9 mouse cellular contexts compared by ENCODE assay signal in genomic region chr1:172525027-172525764, GRCm38 (mm10). TPM values are rescaled to one million over a fixed set of nuclear protein-coding genes. Genes with fewer than 3 reads are reported as not detected.
DNase-seq lines count a peak whose midpoint lies in the region; ATAC-seq and TF ChIP-seq lines count a peak whose summit lies in the region.
"Had no signal": no experiment of that assay in that cellular context is flagged by ENCODE, and none has a peak within 500 bp of the region (broad histone marks: within the 10 kb centered on the region; RNA-seq: fewer than 3 reads in every experiment).

No protein-coding gene starts in this region.

- no peaks in the 10 kb centered on the region for H3K9me3 ChIP-seq in hindbrain, embryonic 10.5 days
- H3K9me3 ChIP-seq in limb, embryonic 14.5 days (ENCODE audit: control insufficient read depth, low read length), result no peaks in the 10 kb centered on the region
- H3K9me3 ChIP-seq in neural tube, embryonic 15.5 days (replicated peaks), result no peaks in the 10 kb centered on the region

- H3K36me3 ChIP-seq in hindbrain, embryonic 10.5 days, result no peaks in the 10 kb centered on the region
- no peaks in the 10 kb centered on the region for H3K36me3 ChIP-seq in limb, embryonic 14.5 days (ENCODE audit: control insufficient read depth, insufficient read depth, low read length)
- H3K36me3 ChIP-seq in neural tube, embryonic 15.5 days, result no peaks in the 10 kb centered on the region

- DNase-seq in retina, embryonic 14.5 days (ENCODE audit: low spot score), result peak; percentile 48
- no peak for DNase-seq in retina, postnatal 1 day
- DNase-seq in embryo, embryonic 10.5 days (ENCODE audit: low spot score), result peak; percentile 68
- peak; percentile 41 for DNase-seq in hindbrain, embryonic 10.5 days (ENCODE audit: low spot score)
- DNase-seq in limb, embryonic 14.5 days (ENCODE audit: low spot score), result peak; percentile 32
- DNase-seq in thymus, postnatal 4 days, result no peak
- no peak for DNase-seq in urinary bladder, postnatal 4 days (ENCODE audit: low spot score in 2 of 2)

- 0 out of 2 replicates have a peak overlapping the region, but pooled peaks have one; percentile 3 for H3K4me2 ChIP-seq in limb, embryonic 14.5 days (replicated peaks; ENCODE audit: low read depth, low read length, severe bottlenecking)
- peak overlapping the region; percentile 33 for H3K4me2 ChIP-seq in neural tube, embryonic 15.5 days

- H3K4me3 ChIP-seq in hindbrain, embryonic 10.5 days, result no peak overlapping the region
- no peak overlapping the region for H3K4me3 ChIP-seq in limb, embryonic 14.5 days (replicated peaks; ENCODE audit: low read length)
- H3K4me3 ChIP-seq in neural tube, embryonic 15.5 days (replicated peaks), result no peak overlapping the region
- H3K4me3 ChIP-seq: erythroblast, embryonic 14.5 days had no signal

- H3K27ac ChIP-seq in hindbrain, embryonic 10.5 days, result peak overlapping the region; percentile 56; the same call in 1 of the 2 replicates
- H3K27ac ChIP-seq in limb, embryonic 14.5 days (replicated peaks; ENCODE audit: low read depth, low read length), result peak overlapping the region; percentile 55; the same call in 1 of the 2 replicates
- H3K27ac ChIP-seq in neural tube, embryonic 15.5 days (replicated peaks), result peak overlapping the region; percentile 61

- peak; percentile 7; the same call in 1 of the 2 replicates for ATAC-seq in limb, embryonic 14.5 days (ENCODE audit: low FRiP score, low read depth)
- no peak for ATAC-seq in neural tube, embryonic 15.5 days (ENCODE audit: low FRiP score)

- 52% methylated on average over 15 of the region's 15 CpGs for WGBS in hindbrain, embryonic 10.5 days
- WGBS in limb, embryonic 14.5 days, result 32% methylated on average over 15 of the region's 15 CpGs
- WGBS in neural tube, embryonic 15.5 days, result 36% methylated on average over 15 of the region's 15 CpGs

- peaks cover 24% of the 10 kb centered on the region for H3K27me3 ChIP-seq in hindbrain, embryonic 10.5 days (ENCODE audit: insufficient read depth, poor library complexity, severe bottlenecking)
- no peaks in the 10 kb centered on the region for H3K27me3 ChIP-seq in limb, embryonic 14.5 days (ENCODE audit: control insufficient read depth, insufficient read depth, low read length)
- no peaks in the 10 kb centered on the region for H3K27me3 ChIP-seq in neural tube, embryonic 15.5 days (replicated peaks)

- no peak overlapping the region for H3K9ac ChIP-seq in limb, embryonic 14.5 days (ENCODE audit: low read depth, low read length, severe bottlenecking)
- H3K9ac ChIP-seq in neural tube, embryonic 15.5 days (replicated peaks), result no peak overlapping the region

- H3K4me1 ChIP-seq in hindbrain, embryonic 10.5 days (replicated peaks), result peaks cover 30% of the 10 kb centered on the region
- H3K4me1 ChIP-seq in limb, embryonic 14.5 days (ENCODE audit: control insufficient read depth, insufficient read depth, low read length), result peaks cover 17% of the 10 kb centered on the region
- peaks cover 24% of the 10 kb centered on the region for H3K4me1 ChIP-seq in neural tube, embryonic 15.5 days

- no peak for TF ChIP-seq POLR2A in limb, embryonic 14.5 days (IDR thresholded peaks at IDR 0.05; ENCODE audit: borderline replicate concordance, extremely low read depth, insufficient read depth, insufficient read length)

RNA-seq across cellular contexts. Expression of gene Cfap45, which starts 4.6 kb away (rescaled TPM):
- 2.4 and 3.6 TPM in 2 replicates for polyA plus RNA-seq in hindbrain, embryonic 10.5 days (2016; fragmentation: Nextera tagmentation; extraction: Ambion mirVana)
- polyA plus RNA-seq in limb, embryonic 14.5 days (2012; rRNA removed), result 0.70 and 1.3 TPM in 2 replicates
- 0.97 and 0.98 TPM in 2 replicates for polyA plus RNA-seq in limb, embryonic 14.5 days (2014; fragmentation: Nextera tagmentation; extraction: Ambion mirVana)
- polyA plus RNA-seq in neural tube, embryonic 15.5 days (2015; fragmentation: Nextera tagmentation; extraction: Ambion mirVana), result 3.8 and 4.3 TPM in 2 replicates

RNA-seq across cellular contexts. Expression of gene Tagln2, which starts 25.3 kb away (rescaled TPM):
- 73.3 and 80.4 TPM in 2 replicates for polyA plus RNA-seq in hindbrain, embryonic 10.5 days (2016; fragmentation: Nextera tagmentation; extraction: Ambion mirVana)
- polyA plus RNA-seq in limb, embryonic 14.5 days (2012; rRNA removed), result 134 and 151 TPM in 2 replicates
- polyA plus RNA-seq in limb, embryonic 14.5 days (2014; fragmentation: Nextera tagmentation; extraction: Ambion mirVana), result 138 and 155 TPM in 2 replicates
- 140 and 198 TPM in 2 replicates for polyA plus RNA-seq in neural tube, embryonic 15.5 days (2015; fragmentation: Nextera tagmentation; extraction: Ambion mirVana)

RNA-seq across cellular contexts. Expression of gene Vsig8, which starts 30.5 kb away (rescaled TPM):
- 0.15 TPM in 1 of 2 replicates, not detected in the other for polyA plus RNA-seq in hindbrain, embryonic 10.5 days (2016; fragmentation: Nextera tagmentation; extraction: Ambion mirVana)
- polyA plus RNA-seq in limb, embryonic 14.5 days (2012; rRNA removed), result 0.23 and 0.49 TPM in 2 replicates
- 0.30 and 0.40 TPM in 2 replicates for polyA plus RNA-seq in limb, embryonic 14.5 days (2014; fragmentation: Nextera tagmentation; extraction: Ambion mirVana)
- polyA plus RNA-seq in neural tube, embryonic 15.5 days (2015; fragmentation: Nextera tagmentation; extraction: Ambion mirVana), result 1.4 and 1.9 TPM in 2 replicates
- polyA plus RNA-seq: erythroblast, embryonic 14.5 days had no signal

RNA-seq across cellular contexts. Expression of gene Igsf9, which starts 43.6 kb away (rescaled TPM):
- 74.1 and 76.0 TPM in 2 replicates for polyA plus RNA-seq in hindbrain, embryonic 10.5 days (2016; fragmentation: Nextera tagmentation; extraction: Ambion mirVana)
- 62.0 and 85.1 TPM in 2 replicates for polyA plus RNA-seq in limb, embryonic 14.5 days (2012; rRNA removed)
- polyA plus RNA-seq in limb, embryonic 14.5 days (2014; fragmentation: Nextera tagmentation; extraction: Ambion mirVana), result 29.6 and 35.0 TPM in 2 replicates
- polyA plus RNA-seq in neural tube, embryonic 15.5 days (2015; fragmentation: Nextera tagmentation; extraction: Ambion mirVana), result 38.9 TPM in 2 replicates
- polyA plus RNA-seq: erythroblast, embryonic 14.5 days had no signal

RNA-seq across cellular contexts. Expression of gene Slamf9, which starts 50.0 kb away (rescaled TPM):
- polyA plus RNA-seq in hindbrain, embryonic 10.5 days (2016; fragmentation: Nextera tagmentation; extraction: Ambion mirVana), result 0.16 TPM in 1 of 2 replicates, not detected in the other
- 0.49 and 0.64 TPM in 2 replicates for polyA plus RNA-seq in limb, embryonic 14.5 days (2012; rRNA removed)
- polyA plus RNA-seq in limb, embryonic 14.5 days (2014; fragmentation: Nextera tagmentation; extraction: Ambion mirVana), result 0.51 and 0.75 TPM in 2 replicates
- polyA plus RNA-seq in neural tube, embryonic 15.5 days (2015; fragmentation: Nextera tagmentation; extraction: Ambion mirVana), result 0.36 and 0.38 TPM in 2 replicates
- polyA plus RNA-seq: erythroblast, embryonic 14.5 days had no signal

Comparison
In these comparisons a context has a peak if more than half of its experiments do, and no peak if none do; other contexts are left out.
1. DNase-seq: peak in retina, embryonic 14.5 days (single experiment), embryo, embryonic 10.5 days (single experiment), hindbrain, embryonic 10.5 days (single experiment) and limb, embryonic 14.5 days (single experiment); none in retina, postnatal 1 day (single experiment), thymus, postnatal 4 days (single experiment) and urinary bladder, postnatal 4 days (0 of 2).
2. Peak in every context shown above with its lines, with median percentiles within 50 percentile points of each other: H3K27ac ChIP-seq.